Mouse (Mus musculus): ENCODE data around the gene Nfyb. TPM values are rescaled to one million over a fixed set of nuclear protein-coding genes. Genes with fewer than 3 reads are reported as not detected.
A peak's percentile ranks its signal among the peaks of the same experiment; 100 is the strongest.

Gene Nfyb
- polyA plus RNA-seq, 1 experiment from 2014 or later, result 28.2 TPM

DNA sequence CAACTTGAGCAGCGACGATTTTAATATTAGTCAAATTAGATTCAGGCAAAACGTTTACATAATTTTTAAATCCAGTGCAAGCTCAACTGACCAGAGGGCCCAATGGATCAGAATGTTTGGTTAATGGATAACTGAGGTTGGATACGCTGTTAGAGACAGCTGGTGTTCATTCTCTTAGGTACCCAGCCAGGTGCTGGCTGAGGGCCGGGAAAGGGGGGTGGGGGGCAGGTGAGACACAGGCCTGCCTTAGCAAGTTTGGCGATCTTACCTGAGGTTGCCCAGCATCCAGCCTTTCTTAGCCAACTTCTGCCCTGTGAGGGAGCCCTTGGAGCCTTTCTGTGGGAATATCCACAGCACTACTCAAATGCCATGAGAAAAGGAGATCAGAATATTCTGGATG, 41.2 kb upstream of the Nfyb start:
- no peaks in the 10 kb centered on the region for H3K9me3 ChIP-seq (ENCODE audit: control insufficient read depth, low read length)
- H3K4me1 ChIP-seq (ENCODE audit: control insufficient read depth in 2 of 2, insufficient read depth in 2 of 2, low read length in 2 of 2), result peaks cover 2 to 7% of the 10 kb centered on the region in 2 experiments; a peak in 2 of 4 replicates
- no peaks in the 10 kb centered on the region for H3K36me3 ChIP-seq (ENCODE audit: control insufficient read depth, insufficient read depth, low read length)
- no peak overlapping the region for H3K4me3 ChIP-seq (ENCODE audit: control insufficient read depth in 1 of 2, insufficient read depth in 1 of 2, low read depth in 1 of 2, low read length in 2 of 2)
- no peak for ATAC-seq (ENCODE audit: insufficient number of reproducible peaks, insufficient read depth, low FRiP score, low read depth)
- H3K27ac ChIP-seq (replicated peaks in 1 of 2; ENCODE audit: control insufficient read depth in 1 of 2, insufficient read depth in 1 of 2, low read depth in 2 of 2, low read length in 2 of 2), result no peak overlapping the region
- no peaks in the 10 kb centered on the region for H3K27me3 ChIP-seq (ENCODE audit: control insufficient read depth, insufficient read depth, low read length)
- no peak overlapping the region for H3K9ac ChIP-seq (ENCODE audit: low read length)
- WGBS, result 84% methylated on average over 6 of the region's 6 CpGs
- no peak overlapping the region for H3K4me2 ChIP-seq (ENCODE audit: low read length)

DNA sequence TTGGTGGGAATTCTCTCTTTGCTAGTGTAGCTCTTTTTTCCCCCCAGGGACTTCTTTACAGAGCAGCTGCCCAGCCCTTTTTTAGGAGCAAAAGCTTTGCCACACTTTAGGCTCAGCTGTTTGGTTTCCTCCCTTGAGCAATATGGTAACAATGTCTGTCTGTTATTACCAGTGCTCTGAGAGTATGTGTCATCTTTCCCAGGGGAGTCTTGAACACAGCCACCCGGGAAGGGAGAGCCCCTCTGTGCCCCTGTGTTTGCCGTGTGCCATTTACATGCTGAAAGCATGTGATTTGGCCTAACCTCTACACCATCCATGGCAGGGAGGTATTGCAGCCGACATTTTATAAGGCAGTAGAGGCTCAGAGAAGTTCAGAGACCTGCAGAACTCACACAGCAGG, 40.5 kb upstream of the Nfyb start:
- Histone ChIP-seq H3K9ac (ENCODE audit: low read length) (no peak overlapping the region), H3K4me3 (ENCODE audit: control insufficient read depth in 1 of 2, insufficient read depth in 1 of 2, low read depth in 1 of 2, low read length in 2 of 2) (no peak overlapping the region), H3K4me2 (ENCODE audit: low read length) (no peak overlapping the region), H3K27me3 (ENCODE audit: control insufficient read depth, insufficient read depth, low read length) (no peaks in the 10 kb centered on the region), H3K4me1 (ENCODE audit: control insufficient read depth in 2 of 2, insufficient read depth in 2 of 2, low read length in 2 of 2) (peaks cover 2 to 7% of the 10 kb centered on the region in 2 experiments; a peak in 2 of 4 replicates), H3K27ac (replicated peaks in 1 of 2; ENCODE audit: control insufficient read depth in 1 of 2, insufficient read depth in 1 of 2, low read depth in 2 of 2, low read length in 2 of 2) (no peak overlapping the region), H3K36me3 (ENCODE audit: control insufficient read depth, insufficient read depth, low read length) (no peaks in the 10 kb centered on the region), H3K9me3 (ENCODE audit: control insufficient read depth, low read length) (no peaks in the 10 kb centered on the region)
- ATAC-seq (ENCODE audit: insufficient number of reproducible peaks, insufficient read depth, low FRiP score, low read depth), result no peak
- 70% methylated on average over 3 of the region's 3 CpGs for WGBS

DNA sequence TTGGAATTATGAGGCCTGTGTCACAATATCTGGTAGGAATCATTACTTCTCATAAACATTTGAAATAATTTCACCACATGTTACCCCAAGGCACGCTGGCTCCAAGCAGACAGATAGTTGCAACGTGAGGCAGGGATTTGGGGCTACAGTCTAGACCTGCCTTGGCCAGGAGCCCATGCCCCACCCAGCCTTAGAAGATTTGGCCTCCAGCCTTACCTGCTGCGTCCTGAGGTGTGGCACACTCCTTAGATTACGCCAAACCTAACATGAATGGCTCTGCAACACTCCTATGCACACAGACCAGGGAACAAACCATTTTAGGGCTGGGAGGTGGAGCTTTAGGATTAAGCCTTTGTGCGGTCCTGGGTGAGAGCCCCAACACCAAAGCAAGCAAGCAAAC, 36.1 kb upstream of the Nfyb start:
- no peak for ATAC-seq (ENCODE audit: insufficient number of reproducible peaks, insufficient read depth, low FRiP score, low read depth)
- peaks cover 13 to 14% of the 10 kb centered on the region in 2 experiments for H3K4me1 ChIP-seq (ENCODE audit: control insufficient read depth in 2 of 2, insufficient read depth in 2 of 2, low read length in 2 of 2)
- H3K4me3 ChIP-seq (ENCODE audit: control insufficient read depth in 1 of 2, insufficient read depth in 1 of 2, low read depth in 1 of 2, low read length in 2 of 2), result no peak overlapping the region

DNA sequence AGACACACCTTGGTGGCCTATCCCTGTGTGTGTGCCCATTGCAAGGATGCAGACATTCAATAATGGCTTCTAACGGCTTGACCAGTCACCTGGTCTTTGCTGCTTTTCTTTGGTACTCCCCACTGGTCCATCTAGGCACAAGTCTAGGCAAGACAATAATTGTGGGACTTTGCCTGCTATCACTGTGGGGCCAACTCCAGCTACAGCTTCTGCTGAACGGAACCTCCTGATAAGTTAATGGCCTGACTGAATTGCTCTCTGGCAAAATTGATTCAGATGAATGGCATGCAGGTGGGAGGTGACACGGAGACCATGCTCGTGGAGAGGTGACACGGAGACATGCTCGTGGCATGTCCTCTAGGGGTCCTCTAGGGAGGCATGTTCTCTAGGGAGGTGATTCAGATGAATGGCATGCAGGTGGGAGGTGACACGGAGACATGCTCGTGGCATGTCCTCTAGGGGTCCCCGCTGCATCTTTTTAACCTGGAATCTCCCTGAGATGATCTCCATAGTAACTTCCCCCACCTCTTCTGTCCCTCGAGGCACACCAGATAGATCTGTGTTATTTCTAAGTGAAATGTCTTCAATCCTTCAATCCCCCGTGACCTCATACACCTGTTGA, 34.5 kb upstream of the Nfyb start:
- Histone ChIP-seq H3K27me3 (ENCODE audit: control insufficient read depth, insufficient read depth, low read length) (no peaks in the 10 kb centered on the region), H3K9ac (ENCODE audit: low read length) (no peak overlapping the region), H3K4me1 (ENCODE audit: control insufficient read depth in 2 of 2, insufficient read depth in 2 of 2, low read length in 2 of 2) (peaks cover 16 to 17% of the 10 kb centered on the region in 2 experiments), H3K27ac (replicated peaks in 1 of 2; ENCODE audit: control insufficient read depth in 1 of 2, insufficient read depth in 1 of 2, low read depth in 2 of 2, low read length in 2 of 2) (no peak overlapping the region), H3K36me3 (ENCODE audit: control insufficient read depth, insufficient read depth, low read length) (no peaks in the 10 kb centered on the region), H3K9me3 (ENCODE audit: control insufficient read depth, low read length) (no peaks in the 10 kb centered on the region), H3K4me3 (ENCODE audit: control insufficient read depth in 1 of 2, insufficient read depth in 1 of 2, low read depth in 1 of 2, low read length in 2 of 2) (no peak overlapping the region), H3K4me2 (ENCODE audit: low read length) (no peak overlapping the region)
- 25% methylated on average over 11 of the region's 11 CpGs for WGBS
- ATAC-seq (ENCODE audit: insufficient number of reproducible peaks, insufficient read depth, low FRiP score, low read depth), result no peak

More for the DNA sequence above, 36.1 kb upstream of the Nfyb start:
- 80% methylated on average over 5 of the region's 5 CpGs for WGBS
- Histone ChIP-seq H3K36me3 (ENCODE audit: control insufficient read depth, insufficient read depth, low read length) (no peaks in the 10 kb centered on the region), H3K4me2 (ENCODE audit: low read length) (no peak overlapping the region), H3K9ac (ENCODE audit: low read length) (no peak overlapping the region), H3K27ac (replicated peaks in 1 of 2; ENCODE audit: control insufficient read depth in 1 of 2, insufficient read depth in 1 of 2, low read depth in 2 of 2, low read length in 2 of 2) (no peak overlapping the region), H3K27me3 (ENCODE audit: control insufficient read depth, insufficient read depth, low read length) (no peaks in the 10 kb centered on the region), H3K9me3 (ENCODE audit: control insufficient read depth, low read length) (no peaks in the 10 kb centered on the region)

DNA sequence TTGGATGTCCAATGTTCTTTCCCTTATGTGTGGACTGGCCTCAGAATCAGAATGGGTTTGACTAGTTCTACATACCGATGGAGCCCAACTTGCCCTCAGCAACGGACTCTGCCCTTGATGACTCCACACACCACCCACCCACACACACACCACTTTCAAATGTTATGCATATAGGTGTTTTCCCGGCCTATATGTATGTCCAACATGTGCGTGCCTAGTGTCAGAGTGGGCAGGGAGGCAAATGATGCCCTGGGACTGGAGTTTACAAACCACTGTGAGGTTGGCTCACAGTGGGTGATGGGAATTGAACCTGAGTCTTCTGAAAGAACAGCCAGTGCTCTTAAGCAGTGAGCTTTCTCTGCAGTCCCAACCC, 33.2 kb upstream of the Nfyb start:
- no peaks in the 10 kb centered on the region for H3K9me3 ChIP-seq (ENCODE audit: control insufficient read depth, low read length)
- 80% methylated on average over 4 of the region's 4 CpGs for WGBS
- H3K4me2 ChIP-seq (ENCODE audit: low read length), result peak overlapping the region; percentile 5; the same call in 1 of the 2 replicates
- H3K36me3 ChIP-seq (ENCODE audit: control insufficient read depth, insufficient read depth, low read length), result no peaks in the 10 kb centered on the region
- H3K27me3 ChIP-seq (ENCODE audit: control insufficient read depth, insufficient read depth, low read length), result no peaks in the 10 kb centered on the region
- H3K4me1 ChIP-seq (ENCODE audit: control insufficient read depth in 2 of 2, insufficient read depth in 2 of 2, low read length in 2 of 2), result peaks cover 16 to 17% of the 10 kb centered on the region in 2 experiments
- H3K4me3 ChIP-seq (ENCODE audit: control insufficient read depth in 1 of 2, insufficient read depth in 1 of 2, low read depth in 1 of 2, low read length in 2 of 2), result no peak overlapping the region
- H3K9ac ChIP-seq (ENCODE audit: low read length), result no peak overlapping the region
- ATAC-seq (ENCODE audit: insufficient number of reproducible peaks, insufficient read depth, low FRiP score, low read depth), result no peak
- no peak overlapping the region for H3K27ac ChIP-seq (replicated peaks in 1 of 2; ENCODE audit: control insufficient read depth in 1 of 2, insufficient read depth in 1 of 2, low read depth in 2 of 2, low read length in 2 of 2)

DNA sequence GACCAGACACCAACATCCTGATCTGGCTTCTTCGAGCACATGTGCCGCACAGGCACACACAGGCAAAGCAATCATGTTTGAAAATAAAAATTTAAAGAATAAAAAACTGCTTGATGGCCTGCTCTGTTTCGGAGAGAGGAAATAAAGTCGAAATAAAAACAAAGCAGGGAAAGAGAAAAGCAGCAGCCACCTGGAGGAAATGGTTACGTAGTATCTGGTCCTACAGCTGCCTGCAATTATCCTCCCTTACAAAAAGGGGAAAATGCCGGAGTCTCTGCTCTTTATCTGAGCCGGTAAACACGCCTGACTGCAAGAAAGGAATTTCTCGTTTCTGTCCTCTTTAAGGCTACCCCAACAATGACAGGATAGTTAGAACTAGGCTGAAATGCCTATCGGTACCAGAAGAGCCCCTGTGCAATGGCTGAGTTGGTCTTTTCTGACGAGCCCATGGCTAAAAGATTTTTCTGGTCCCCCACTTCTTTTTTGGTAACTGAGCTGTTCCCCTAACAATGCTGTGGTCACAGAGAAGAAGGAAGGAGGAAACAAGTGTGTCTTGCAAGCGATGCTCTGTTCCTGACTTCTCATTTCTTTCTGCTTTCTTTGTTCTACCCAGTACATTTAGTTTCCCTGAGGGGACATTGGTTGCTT, 32.7 kb upstream of the Nfyb start:
- H3K36me3 ChIP-seq (ENCODE audit: control insufficient read depth, insufficient read depth, low read length), result no peaks in the 10 kb centered on the region
- H3K9ac ChIP-seq (ENCODE audit: low read length), result no peak overlapping the region
- peak overlapping the region; percentile 5; the same call in 1 of the 2 replicates for H3K4me2 ChIP-seq (ENCODE audit: low read length)
- H3K9me3 ChIP-seq (ENCODE audit: control insufficient read depth, low read length), result no peaks in the 10 kb centered on the region
- H3K4me3 ChIP-seq (ENCODE audit: control insufficient read depth in 1 of 2, insufficient read depth in 1 of 2, low read depth in 1 of 2, low read length in 2 of 2), result no peak overlapping the region
- 47% methylated on average over 12 of the region's 12 CpGs for WGBS
- H3K27ac ChIP-seq (replicated peaks in 1 of 2; ENCODE audit: control insufficient read depth in 1 of 2, insufficient read depth in 1 of 2, low read depth in 2 of 2, low read length in 2 of 2), result peak overlapping the region in 1 of 2 experiments; percentile 16; a peak in 1 of 4 replicates
- H3K4me1 ChIP-seq (ENCODE audit: control insufficient read depth in 2 of 2, insufficient read depth in 2 of 2, low read length in 2 of 2), result peaks cover 16 to 17% of the 10 kb centered on the region in 2 experiments
- no peak; the same call in 1 of the 2 replicates for ATAC-seq (ENCODE audit: insufficient number of reproducible peaks, insufficient read depth, low FRiP score, low read depth)
- H3K27me3 ChIP-seq (ENCODE audit: control insufficient read depth, insufficient read depth, low read length), result no peaks in the 10 kb centered on the region

DNA sequence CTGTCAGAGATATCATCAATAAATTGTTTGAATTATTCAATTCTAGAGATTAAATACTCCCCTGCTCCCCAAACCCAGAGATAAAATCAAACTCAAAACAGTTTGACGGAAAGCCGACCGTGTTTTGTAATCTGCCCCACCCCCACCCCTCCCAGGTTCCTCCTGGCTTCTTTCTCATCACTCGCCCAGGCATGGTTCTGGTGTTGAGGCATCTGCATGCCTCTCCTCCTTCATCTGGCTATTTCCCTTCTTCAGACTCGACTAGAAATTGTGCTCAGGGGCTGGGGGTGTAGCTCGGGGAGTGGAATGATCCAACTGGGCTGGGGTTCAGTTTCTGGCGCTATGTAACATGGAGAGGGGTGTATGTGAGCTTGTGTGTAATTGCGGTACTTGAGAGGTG, 31.8 kb upstream of the Nfyb start:
- H3K4me3 ChIP-seq (ENCODE audit: control insufficient read depth in 1 of 2, insufficient read depth in 1 of 2, low read depth in 1 of 2, low read length in 2 of 2), result peak overlapping the region; percentile 5 to 21; a peak in 3 of 4 replicates
- H3K27me3 ChIP-seq (ENCODE audit: control insufficient read depth, insufficient read depth, low read length), result no peaks in the 10 kb centered on the region
- ATAC-seq (ENCODE audit: insufficient number of reproducible peaks, insufficient read depth, low FRiP score, low read depth), result peak; percentile 28; the same call in 1 of the 2 replicates
- H3K27ac ChIP-seq (replicated peaks in 1 of 2; ENCODE audit: control insufficient read depth in 1 of 2, insufficient read depth in 1 of 2, low read depth in 2 of 2, low read length in 2 of 2), result peak overlapping the region in 1 of 2 experiments; percentile 60; a peak in 1 of 4 replicates
- H3K9me3 ChIP-seq (ENCODE audit: control insufficient read depth, low read length), result no peaks in the 10 kb centered on the region
- 33% methylated on average over 8 of the region's 8 CpGs for WGBS
- peaks cover 16 to 17% of the 10 kb centered on the region in 2 experiments for H3K4me1 ChIP-seq (ENCODE audit: control insufficient read depth in 2 of 2, insufficient read depth in 2 of 2, low read length in 2 of 2)
- H3K4me2 ChIP-seq (ENCODE audit: low read length), result peak overlapping the region; percentile 60
- no peaks in the 10 kb centered on the region for H3K36me3 ChIP-seq (ENCODE audit: control insufficient read depth, insufficient read depth, low read length)
- no peak overlapping the region; the same call in 1 of the 2 replicates for H3K9ac ChIP-seq (ENCODE audit: low read length)

Measured in heart, embryonic 14.5 days (tissue).